ENCODE assay signal across 19 mouse cellular contexts in the genomic region with DNA sequence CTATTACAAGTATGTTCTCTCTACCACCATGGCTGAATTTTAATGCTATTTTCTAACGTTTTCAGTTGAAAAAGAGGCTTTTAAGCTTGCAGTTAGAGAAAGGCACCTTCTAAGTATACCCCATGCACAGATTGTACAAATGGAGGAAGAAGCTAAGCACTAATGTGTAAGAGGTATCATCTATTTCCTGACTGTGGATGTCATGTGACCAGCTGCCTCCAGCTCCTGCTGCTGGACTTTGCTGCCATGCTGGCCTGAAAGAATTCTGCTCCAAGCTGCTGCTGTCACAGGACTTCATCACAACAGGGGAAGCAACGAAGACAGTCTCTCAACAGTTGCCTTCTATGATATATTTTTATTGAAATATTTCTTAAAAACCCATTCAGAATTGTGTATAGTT.
A peak's percentile ranks its signal among the peaks of the same experiment; 100 is the strongest.
DNase-seq lines count a peak whose midpoint lies in the region; TF ChIP-seq lines count a peak whose summit lies in the region.
"Had no signal": no experiment of that assay in that cellular context is flagged by ENCODE, and none has a peak within 500 bp of the region (broad histone marks: within the 10 kb centered on the region; RNA-seq: fewer than 3 reads in every experiment).

No protein-coding gene starts in this region.

- no peak overlapping the region for H3K4me2 ChIP-seq in myocyte (ENCODE audit: low read depth)
- H3K4me2 ChIP-seq: embryonic facial prominence, embryonic 12.5 days; forebrain, embryonic 13.5 days; forebrain, embryonic 15.5 days had no signal

- DNase-seq in adrenal gland, adult 2 months, result peak; percentile 13
- no peak for DNase-seq in adrenal gland, postnatal 10 days
- DNase-seq in 3T3-L1 (ENCODE audit: low read depth, low spot score), result peak; percentile 5
- no peak for DNase-seq in cerebellum, postnatal 25 days
- no peak for DNase-seq in layer of hippocampus, postnatal 14 days (ENCODE audit: low spot score in 2 of 2)
- DNase-seq: adrenal gland, postnatal 14 days; adrenal gland, postnatal 36 days; cerebellum, adult 11-12 months; cerebellum, adult 8-10 months; cerebellum, adult 9-11 months; cerebellum, postnatal 14 days; forebrain, postnatal 0 days had no signal

- TF ChIP-seq POLR2A in myocyte (IDR thresholded peaks at IDR 0.05; ENCODE audit: insufficient read length, low read depth), result no peak

- H3K79me2 ChIP-seq in myocyte (ENCODE audit: control insufficient read depth, insufficient read depth), result peaks cover 24% of the 10 kb centered on the region

- no peaks in the 10 kb centered on the region for H3K27me3 ChIP-seq in myocyte (ENCODE audit: control insufficient read depth, insufficient read depth, insufficient read length)
- H3K27me3 ChIP-seq: CH12.LX; embryonic facial prominence, embryonic 12.5 days; forebrain, embryonic 13.5 days; forebrain, embryonic 15.5 days; Patski had no signal

- H3K4me3 ChIP-seq in myocyte, result no peak overlapping the region
- H3K4me3 ChIP-seq: embryonic facial prominence, embryonic 10.5 days; embryonic facial prominence, embryonic 12.5 days; forebrain, embryonic 13.5 days; forebrain, embryonic 15.5 days had no signal

- H3K36me3 ChIP-seq in myocyte (ENCODE audit: control insufficient read depth, insufficient read depth), result no peaks in the 10 kb centered on the region
- H3K36me3 ChIP-seq: embryonic facial prominence, embryonic 10.5 days; embryonic facial prominence, embryonic 12.5 days; forebrain, embryonic 15.5 days had no signal

- no peak overlapping the region for H3ac ChIP-seq in myocyte (ENCODE audit: control insufficient read depth, insufficient read length)

TF ChIP-seq in myocyte, 11 proteins besides CTCF, POLR2A, EP300 and RAD21:
- TF ChIP-seq MAX (IDR thresholded peaks at IDR 0.05; ENCODE audit: low read depth) (no peak), MYOG (IDR thresholded peaks at IDR 0.05; ENCODE audit: control insufficient read depth in 1 of 3, insufficient read depth in 1 of 3, insufficient read length in 2 of 3, low read depth in 2 of 3) (no peak), E2F4 (IDR thresholded peaks at IDR 0.05; ENCODE audit: insufficient read depth) (no peak), USF1 (IDR thresholded peaks at IDR 0.05; ENCODE audit: low read depth) (peak; percentile 53), SRF (IDR thresholded peaks at IDR 0.05; ENCODE audit: control insufficient read depth, insufficient read length, low read depth) (no peak), MYOD1 (IDR thresholded peaks at IDR 0.05; ENCODE audit: control insufficient read depth in 1 of 3, insufficient read length in 2 of 3, low read depth in 2 of 3) (no peak), REST (IDR thresholded peaks at IDR 0.05; ENCODE audit: insufficient read depth, insufficient read length) (no peak), CEBPB (IDR thresholded peaks at IDR 0.05; ENCODE audit: insufficient read depth, poor library complexity, severe bottlenecking) (no peak)

Comparison
In these comparisons a context has a peak if more than half of its experiments do, and no peak if none do; other contexts are left out.
1. DNase-seq: peak in adrenal gland, adult 2 months (single experiment) and 3T3-L1 (single experiment); none in adrenal gland, postnatal 10 days (single experiment), cerebellum, postnatal 25 days (0 of 2) and layer of hippocampus, postnatal 14 days (0 of 2).